Mouse (Mus musculus): ENCODE data around the gene 9930021J03Rik.

The 9930021J03Rik gene

GRCm38 (mm10) chr19:29805101-29805916, 480 bp downstream of the 9930021J03Rik start:
- peak; percentile 82 to 85 for DNase-seq

GRCm38 (mm10) chr19:29803946-29804345, 1.8 kb downstream of the 9930021J03Rik start:
- DNase-seq: no peak

- DNase-seq: no peak
Observed at GRCm38 (mm10) chr19:29797371-29797770, 8.4 kb downstream of the 9930021J03Rik start.

- DNase-seq: no peak
Observed at GRCm38 (mm10) chr19:29787997-29788396, 17.8 kb downstream of the 9930021J03Rik start.

GRCm38 (mm10) chr19:29782914-29783313, 22.9 kb downstream of the 9930021J03Rik start:
- DNase-seq: no peak

- no peak for DNase-seq
Observed at GRCm38 (mm10) chr19:29753939-29754338, 51.9 kb downstream of the 9930021J03Rik start.

- DNase-seq: no peak
Observed at GRCm38 (mm10) chr19:29750994-29751393, 54.8 kb downstream of the 9930021J03Rik start.

- DNase-seq: no peak
Observed at GRCm38 (mm10) chr19:29743531-29743930, 62.3 kb downstream of the 9930021J03Rik start.

GRCm38 (mm10) chr19:29740661-29741060, 65.1 kb downstream of the 9930021J03Rik start:
- no peak for DNase-seq

GRCm38 (mm10) chr19:29739608-29740007, 66.2 kb downstream of the 9930021J03Rik start:
- peak in 1 of 2 experiments; percentile 7 for DNase-seq

- no peak for DNase-seq
Observed at GRCm38 (mm10) chr19:29735421-29735820, 70.4 kb downstream of the 9930021J03Rik start.

- DNase-seq: no peak
Observed at GRCm38 (mm10) chr19:29718476-29718875, 87.3 kb downstream of the 9930021J03Rik start.

GRCm38 (mm10) chr19:29717854-29718253, 87.9 kb downstream of the 9930021J03Rik start:
- no peak for DNase-seq

GRCm38 (mm10) chr19:29713451-29713850, 92.3 kb downstream of the 9930021J03Rik start:
- no peak for DNase-seq

- no peak for DNase-seq
Observed at GRCm38 (mm10) chr19:29709461-29709860, 96.3 kb downstream of the 9930021J03Rik start.

- DNase-seq: no peak
Observed at GRCm38 (mm10) chr19:29708461-29708860, 97.3 kb downstream of the 9930021J03Rik start.

- peak; percentile 54 for DNase-seq
Observed at GRCm38 (mm10) chr19:29708003-29708402, 97.8 kb downstream of the 9930021J03Rik start.

- DNase-seq: no peak
Observed at GRCm38 (mm10) chr19:29707314-29707898, 98.4 kb downstream of the 9930021J03Rik start.

GRCm38 (mm10) chr19:29704436-29704835, 101.4 kb downstream of the 9930021J03Rik start:
- DNase-seq: no peak

- no peak for DNase-seq
Observed at GRCm38 (mm10) chr19:29701707-29702106, 104.1 kb downstream of the 9930021J03Rik start.

GRCm38 (mm10) chr19:29697245-29697874, 108.4 kb downstream of the 9930021J03Rik start, which contains the start of gene Mlana:
TSS of gene Mlana (plus strand) at chr19:29697824.
- DNase-seq: no peak

- DNase-seq: no peak
Observed at GRCm38 (mm10) chr19:29696840-29697239, 108.9 kb downstream of the 9930021J03Rik start.

- DNase-seq: no peak
Observed at GRCm38 (mm10) chr19:29696309-29696708, 109.5 kb downstream of the 9930021J03Rik start.

- no peak for DNase-seq
Observed at GRCm38 (mm10) chr19:29695071-29695470, 110.7 kb downstream of the 9930021J03Rik start.
